In genomic region chr4:31924301-31925185, GRCm38 (mm10) we compare ENCODE assay signal across 11 mouse cellular contexts. TPM values are rescaled to one million over a fixed set of nuclear protein-coding genes. Genes with fewer than 3 reads are reported as not detected.
DNase-seq lines count a peak whose midpoint lies in the region; ATAC-seq and TF ChIP-seq lines count a peak whose summit lies in the region.
"Had no signal": no experiment of that assay in that cellular context is flagged by ENCODE, and none has a peak within 500 bp of the region (broad histone marks: within the 10 kb centered on the region; RNA-seq: fewer than 3 reads in every experiment).

No protein-coding gene starts in this region.

- no peak for DNase-seq in layer of hippocampus, adult 2 months (ENCODE audit: low spot score in 2 of 2)
- DNase-seq in layer of hippocampus, adult 18-20 months (ENCODE audit: low spot score in 2 of 2): no peak
- peak; percentile 57 for DNase-seq in limb, embryonic 14.5 days (ENCODE audit: low spot score)
- peak; percentile 10 for DNase-seq in yolk sac, embryonic 10.5 days (ENCODE audit: low spot score)
- DNase-seq in frontal cortex, postnatal 14 days (ENCODE audit: low spot score in 2 of 2): no peak
- DNase-seq: adrenal gland, postnatal 10 days; cerebellum, adult 2 months; layer of hippocampus, postnatal 36 days had no signal

- H3K4me3 ChIP-seq in layer of hippocampus, adult 2 months: no peak overlapping the region
- H3K4me3 ChIP-seq in embryonic facial prominence, embryonic 13.5 days: no peak overlapping the region
- no peak overlapping the region for H3K4me3 ChIP-seq in limb, embryonic 14.5 days (replicated peaks; ENCODE audit: low read length)
- H3K4me3 ChIP-seq: heart, embryonic 10.5 days had no signal

- peak; percentile 66 for TF ChIP-seq CTCF in layer of hippocampus, adult 2 months (conservative IDR thresholded peaks at IDR 0.05)

- H3K9me3 ChIP-seq in embryonic facial prominence, embryonic 13.5 days: no peaks in the 10 kb centered on the region
- H3K9me3 ChIP-seq in limb, embryonic 14.5 days (ENCODE audit: control insufficient read depth, low read length): no peaks in the 10 kb centered on the region
- H3K9me3 ChIP-seq: heart, embryonic 10.5 days had no signal

- peaks cover 11% of the 10 kb centered on the region; the same call in 1 of the 2 replicates for H3K27me3 ChIP-seq in embryonic facial prominence, embryonic 13.5 days
- H3K27me3 ChIP-seq in limb, embryonic 14.5 days (ENCODE audit: control insufficient read depth, insufficient read depth, low read length): no peaks in the 10 kb centered on the region

- WGBS in embryonic facial prominence, embryonic 13.5 days: 41% methylated on average over 14 of the region's 14 CpGs
- 16% methylated on average over 14 of the region's 14 CpGs for whole genome bisulfite sequencing in limb, embryonic 14.5 days

- no peak overlapping the region for H3K9ac ChIP-seq in embryonic facial prominence, embryonic 13.5 days
- no peak overlapping the region for H3K9ac ChIP-seq in limb, embryonic 14.5 days (ENCODE audit: low read depth, low read length, severe bottlenecking)

- no peak for TF ChIP-seq POLR2A in limb, embryonic 14.5 days (IDR thresholded peaks at IDR 0.05; ENCODE audit: borderline replicate concordance, extremely low read depth, insufficient read depth, insufficient read length)

- peaks cover 4% of the 10 kb centered on the region; the same call in 1 of the 2 replicates for H3K4me1 ChIP-seq in embryonic facial prominence, embryonic 13.5 days
- H3K4me1 ChIP-seq in limb, embryonic 14.5 days (ENCODE audit: control insufficient read depth, insufficient read depth, low read length): peaks cover 7% of the 10 kb centered on the region

- ATAC-seq in embryonic facial prominence, embryonic 13.5 days (ENCODE audit: insufficient number of reproducible peaks, insufficient read depth, low FRiP score, low TSS enrichment, low read depth): no peak
- ATAC-seq in limb, embryonic 14.5 days (ENCODE audit: low FRiP score, low read depth): 0 out of 2 replicates have a peak, but pooled peaks have one; percentile 34
- ATAC-seq in megakaryocyte-erythroid progenitor cell, adult 5-6 weeks (replicated peaks; ENCODE audit: low FRiP score, low TSS enrichment, poor library complexity, severe bottlenecking): no peak

- peak overlapping the region; percentile 3; the same call in 1 of the 2 replicates for H3K4me2 ChIP-seq in embryonic facial prominence, embryonic 13.5 days
- H3K4me2 ChIP-seq in limb, embryonic 14.5 days (replicated peaks; ENCODE audit: low read depth, low read length, severe bottlenecking): peak overlapping the region; percentile 20; the same call in 1 of the 2 replicates

- no peaks in the 10 kb centered on the region for H3K36me3 ChIP-seq in embryonic facial prominence, embryonic 13.5 days
- H3K36me3 ChIP-seq in limb, embryonic 14.5 days (ENCODE audit: control insufficient read depth, insufficient read depth, low read length): no peaks in the 10 kb centered on the region
- H3K36me3 ChIP-seq: heart, embryonic 10.5 days had no signal

- H3K27ac ChIP-seq in layer of hippocampus, adult 2 months: no peak overlapping the region
- H3K27ac ChIP-seq in embryonic facial prominence, embryonic 13.5 days: no peak overlapping the region
- no peak overlapping the region for H3K27ac ChIP-seq in limb, embryonic 14.5 days (replicated peaks; ENCODE audit: low read depth, low read length)
- H3K27ac ChIP-seq: heart, embryonic 10.5 days had no signal

RNA-seq across cellular contexts. Expression of gene Map3k7, which starts 39.4 kb away (rescaled TPM):
- total RNA-seq in layer of hippocampus, adult 2 months (2021): 10 to 100 TPM; 39.8 to 40.0 TPM
- 10 to 100 TPM; 32.1 to 36.7 TPM for total RNA-seq in layer of hippocampus, adult 18-20 months (2021)
- polyA plus RNA-seq in embryonic facial prominence, embryonic 13.5 days (2015; fragmentation: Nextera tagmentation; extraction: Ambion mirVana): 36.2 and 40.1 TPM in 2 replicates
- polyA plus RNA-seq in limb, embryonic 14.5 days (2012; rRNA removed): 55.7 and 56.4 TPM in 2 replicates
- 42.1 and 52.0 TPM in 2 replicates for polyA plus RNA-seq in limb, embryonic 14.5 days (2014; fragmentation: Nextera tagmentation; extraction: Ambion mirVana)
- total RNA-seq in megakaryocyte-erythroid progenitor cell, adult 5-6 weeks (2014; fragmentation: Nextera tagmentation): 42.3 and 44.5 TPM in 2 replicates
- 25.8 and 30.7 TPM in 2 replicates for total RNA-seq in megakaryocyte-erythroid progenitor cell, adult 5-6 weeks (2017)

Comparison
In these comparisons a context has a peak if more than half of its experiments do, and no peak if none do; other contexts are left out.
1. DNase-seq: peak in limb, embryonic 14.5 days (single experiment) and yolk sac, embryonic 10.5 days (single experiment); none in layer of hippocampus, adult 2 months (0 of 2), layer of hippocampus, adult 18-20 months (0 of 2) and frontal cortex, postnatal 14 days (0 of 2).